Mouse (Mus musculus): Measurements from ENCODE around the gene Prss1.
"Not testable (repeated sequence)": the region's sequence is repeated elsewhere in the genome, so short reads cannot be mapped to it uniquely, and the experiment has no call there.

Prss1 gene

GRCm38 (mm10) chr6:41458632-41459031 is at the start of gene Prss1:
Gene Prss1 (plus strand): TSS chr6:41458932.
- TF ChIP-seq GATA4 (IDR thresholded peaks at IDR 0.05; ENCODE audit: insufficient replicate concordance, low read length), result not testable (repeated sequence)

DNA sequence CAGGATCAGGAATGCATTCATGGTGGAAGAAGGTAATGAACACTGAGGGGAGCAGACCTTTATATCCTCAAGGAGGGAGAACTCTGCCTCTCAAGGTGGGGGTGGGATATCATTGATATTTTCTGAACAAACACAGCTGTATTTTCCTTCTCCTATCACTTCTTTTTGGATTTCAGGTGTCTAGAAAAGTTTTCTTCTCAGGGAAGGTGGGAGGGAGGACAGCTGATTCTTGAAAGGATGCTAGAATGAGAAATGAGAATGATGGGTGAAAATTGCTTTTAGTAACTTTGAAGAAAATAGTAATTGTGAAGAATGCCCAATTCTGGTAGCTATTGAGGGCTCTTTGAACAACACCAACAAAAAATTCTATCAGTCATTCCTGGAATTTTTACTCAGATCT is 12.7 kb upstream of the Prss1 start, which contains the start of gene Gm10334:
Gm10334 (minus strand) TSS at position 101 of the 400 bp plus-strand sequence.
- TF ChIP-seq GATA4 (IDR thresholded peaks at IDR 0.05; ENCODE audit: insufficient replicate concordance, low read length), result not testable (repeated sequence)

- no peak for TF ChIP-seq GATA4 (IDR thresholded peaks at IDR 0.05; ENCODE audit: insufficient replicate concordance, low read length)
These were observed 40.6 kb downstream of the Prss1 start for GRCm38 (mm10) chr6:41499374-41499773.

DNA sequence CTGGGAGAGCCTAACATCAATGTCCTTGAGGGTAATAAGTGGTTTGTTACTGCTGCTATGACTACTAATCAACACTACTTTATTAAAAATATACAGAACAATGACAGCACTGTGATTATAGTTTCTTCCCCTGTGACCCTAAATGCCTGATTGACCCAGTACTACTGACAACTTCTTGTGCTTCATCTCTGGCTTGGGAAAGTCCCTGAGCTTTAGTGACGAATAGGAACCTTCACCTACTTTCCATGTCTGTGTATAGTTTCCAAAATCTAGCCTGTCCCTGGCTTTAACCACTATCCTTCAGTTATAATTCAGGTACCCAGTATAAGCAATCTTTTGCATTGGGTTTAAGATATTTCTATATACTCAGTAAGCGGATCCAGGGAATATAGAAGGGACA is 46.2 kb downstream of the Prss1 start:
- no peak for TF ChIP-seq GATA4 (IDR thresholded peaks at IDR 0.05; ENCODE audit: insufficient replicate concordance, low read length)

DNA sequence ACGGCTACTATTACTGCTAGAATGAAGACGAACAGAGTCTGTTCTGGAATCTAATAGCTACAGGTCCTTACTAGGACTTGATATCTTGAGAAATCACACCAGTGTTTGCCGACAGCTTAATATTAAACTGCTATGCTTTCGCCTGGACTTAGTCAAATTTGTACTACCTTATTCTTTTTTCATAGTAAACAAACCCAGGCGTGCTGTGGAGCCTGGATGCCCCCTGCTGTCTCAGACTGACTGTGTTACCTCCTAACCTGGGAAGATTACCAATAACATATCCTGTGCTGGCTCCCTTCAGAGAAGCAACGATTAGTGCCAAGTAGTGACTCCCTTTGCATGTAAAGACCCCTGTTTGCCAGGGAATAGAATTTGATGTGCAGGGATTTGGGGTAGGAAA is 46.6 kb downstream of the Prss1 start:
- no peak for TF ChIP-seq GATA4 (IDR thresholded peaks at IDR 0.05; ENCODE audit: insufficient replicate concordance, low read length)

Data from liver, adult (tissue).